Mouse (Mus musculus) Muller cell, postnatal 12 days (primary cell): Measurements from ENCODE around the gene Txnl4b.
A peak's percentile ranks its signal among the peaks of the same experiment; 100 is the strongest.

Source experiments
- DNase-seq: peaks from one replicate; pipeline ENCODE4 v3.0.0-alpha.2; 2015; ENCODE audit errors: inconsistent ontology term

The Txnl4b gene

GRCm38 (mm10) chr8:109595854-109596253 is 30.2 kb downstream of the Txnl4b start:
- DNase-seq = peak; percentile 16

GRCm38 (mm10) chr8:109606725-109607124 is 41.0 kb downstream of the Txnl4b start:
- DNase-seq = no peak

GRCm38 (mm10) chr8:109607650-109608049 is 42.0 kb downstream of the Txnl4b start:
- peak; percentile 7 for DNase-seq

- DNase-seq = peak; percentile 97
These were observed 42.8 kb downstream of the Txnl4b start, which contains the start of gene Dhodh for GRCm38 (mm10) chr8:109608271-109609152. Gene Dhodh (minus strand): TSS chr8:109608673.

- no peak for DNase-seq
These were observed 43.4 kb downstream of the Txnl4b start for GRCm38 (mm10) chr8:109609153-109609502.

GRCm38 (mm10) chr8:109614243-109615210 is 48.8 kb downstream of the Txnl4b start, which contains the start of gene Pkd1l3:
Gene Pkd1l3 (plus strand): TSS chr8:109614517.
- DNase-seq = no peak

- DNase-seq = no peak
These were observed 49.9 kb downstream of the Txnl4b start for GRCm38 (mm10) chr8:109615569-109615968.
